Mouse (Mus musculus): ENCODE results near the gene Ctrb1. TPM values are rescaled to one million over a fixed set of nuclear protein-coding genes. Genes with fewer than 3 reads are reported as not detected.
"Not testable (repeated sequence)": the region's sequence is repeated elsewhere in the genome, so short reads cannot be mapped to it uniquely, and the experiment has no call there.

Gene Ctrb1
- polyA plus RNA-seq, 1 experiment from 2014 or later = not detected

DNA sequence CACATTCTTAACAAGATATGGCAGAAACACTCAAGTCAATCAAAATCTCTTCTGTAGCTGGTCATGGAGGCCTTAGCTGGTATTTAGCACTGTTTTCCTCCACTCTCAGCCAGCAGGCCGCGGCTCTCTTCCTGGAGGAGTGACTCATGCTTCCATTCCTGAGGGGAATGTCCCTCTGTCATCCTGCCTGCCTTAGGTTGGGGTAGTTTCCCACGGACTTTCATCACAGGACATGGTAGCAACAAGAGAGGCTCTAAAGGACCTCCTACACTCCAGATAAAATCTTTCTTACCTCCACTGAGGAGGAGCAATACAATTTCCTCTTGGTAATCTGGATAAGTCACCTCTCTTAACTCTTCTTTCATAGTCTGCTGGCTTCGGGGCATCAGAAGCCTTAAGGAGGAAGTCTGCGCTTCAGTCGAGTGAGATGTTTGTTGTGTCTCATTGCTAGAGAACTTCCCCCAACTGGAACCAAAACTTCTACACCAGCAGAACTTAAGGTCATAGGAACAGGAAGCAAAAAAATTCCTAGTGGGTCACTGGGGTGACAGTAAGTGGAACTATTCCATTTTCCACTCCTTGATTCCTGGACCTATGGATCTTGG lies 31.9 kb downstream of the Ctrb1 start:
- WGBS = 90% methylated on average over 6 of the region's 6 CpGs
- Histone ChIP-seq H3K4me3 (no peak overlapping the region), H3K27me3 (ENCODE audit: insufficient read depth, poor library complexity, severe bottlenecking) (no peaks in the 10 kb centered on the region), H3K9me3 (no peaks in the 10 kb centered on the region), H3K27ac (no peak overlapping the region), H3K4me1 (replicated peaks) (peaks cover 11% of the 10 kb centered on the region), H3K36me3 (peaks cover 27% of the 10 kb centered on the region)
- no peak for DNase-seq (ENCODE audit: low spot score)

DNA sequence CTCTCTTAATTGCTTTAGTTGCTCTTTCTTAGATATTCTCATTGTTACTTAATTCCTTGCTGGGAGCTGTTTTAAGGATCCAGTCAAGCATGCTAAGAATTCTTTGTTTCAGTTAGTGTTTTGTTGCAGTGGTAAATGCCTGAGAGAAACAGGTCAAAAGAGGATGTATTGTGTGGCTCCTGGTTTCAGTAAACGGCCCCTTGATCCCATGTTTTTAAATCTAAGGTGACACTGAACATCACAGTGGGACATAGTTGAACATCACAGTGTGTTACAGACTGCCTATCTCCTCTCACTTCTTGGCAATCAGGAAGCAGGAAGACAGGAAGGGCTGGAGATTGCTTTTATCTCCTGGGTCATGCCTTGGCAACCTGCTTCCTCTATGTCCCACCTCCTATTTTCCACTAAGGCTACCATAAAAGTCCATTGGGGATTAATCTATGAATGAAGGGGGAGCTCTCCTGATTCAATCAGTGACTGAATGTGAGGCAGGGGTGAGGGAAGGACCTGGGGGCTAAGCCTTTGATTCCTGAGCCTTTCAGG lies 33.4 kb downstream of the Ctrb1 start:
- no peak overlapping the region for H3K4me3 ChIP-seq
- no peaks in the 10 kb centered on the region for H3K9me3 ChIP-seq
- peaks cover 11% of the 10 kb centered on the region for H3K4me1 ChIP-seq (replicated peaks)
- H3K27me3 ChIP-seq (ENCODE audit: insufficient read depth, poor library complexity, severe bottlenecking) = no peaks in the 10 kb centered on the region
- no peak for DNase-seq (ENCODE audit: low spot score)
- peaks cover 27% of the 10 kb centered on the region for H3K36me3 ChIP-seq
- H3K27ac ChIP-seq = no peak overlapping the region
- WGBS = 33% methylated on average over 1 of the region's 1 CpGs

DNA sequence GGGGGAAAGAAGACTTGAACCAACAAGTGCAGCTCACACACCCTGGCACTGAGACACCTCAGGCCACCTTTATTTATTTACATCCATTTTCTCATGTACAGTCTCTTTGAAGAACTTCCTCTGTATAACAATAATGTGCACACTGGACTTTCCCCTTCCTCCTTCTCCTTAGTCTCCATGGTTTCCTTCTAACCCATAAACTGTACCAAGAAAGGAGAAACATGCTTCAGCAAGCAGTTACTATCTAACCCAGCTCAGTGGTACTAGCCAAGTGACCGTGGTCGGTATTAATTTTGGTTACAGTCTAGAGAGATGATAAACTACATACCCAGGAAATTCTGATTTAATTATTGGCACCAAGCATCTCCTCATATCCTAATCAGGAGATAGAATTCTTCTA lies 37.3 kb downstream of the Ctrb1 start:
- 93% methylated on average over 2 of the region's 2 CpGs for WGBS
- Histone ChIP-seq H3K27ac (no peak overlapping the region), H3K36me3 (peaks cover 3% of the 10 kb centered on the region; the same call in 1 of the 2 replicates), H3K4me3 (no peak overlapping the region), H3K27me3 (ENCODE audit: insufficient read depth, poor library complexity, severe bottlenecking) (no peaks in the 10 kb centered on the region), H3K4me1 (replicated peaks) (peaks cover 13% of the 10 kb centered on the region), H3K9me3 (0 out of 2 replicates have a peak, but pooled peaks cover 3% of the 10 kb centered on the region)
- no peak for DNase-seq (ENCODE audit: low spot score)

DNA sequence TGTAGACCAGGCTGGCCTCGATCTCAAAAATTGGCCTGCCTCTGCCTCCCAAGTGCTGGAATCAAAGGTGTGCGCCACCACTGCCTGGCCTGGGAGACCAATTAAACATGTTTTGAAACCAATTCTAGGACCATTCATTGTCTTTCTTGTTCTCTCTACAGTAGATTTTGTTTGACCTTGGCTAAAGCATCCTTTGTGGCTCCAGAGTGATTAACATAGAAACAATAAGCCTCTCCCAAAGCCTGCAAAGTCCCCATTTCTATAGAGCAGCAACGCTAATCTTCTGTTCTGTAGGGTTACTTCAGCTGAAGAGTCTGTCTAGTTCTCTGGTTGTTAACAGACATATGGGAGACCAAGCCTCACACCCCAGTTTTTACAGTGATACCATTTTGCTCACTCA lies 40.2 kb downstream of the Ctrb1 start:
- H3K36me3 ChIP-seq = peaks cover 12% of the 10 kb centered on the region; the same call in 1 of the 2 replicates
- WGBS = 84% methylated on average over 3 of the region's 3 CpGs
- DNase-seq (ENCODE audit: low spot score) = no peak

DNA sequence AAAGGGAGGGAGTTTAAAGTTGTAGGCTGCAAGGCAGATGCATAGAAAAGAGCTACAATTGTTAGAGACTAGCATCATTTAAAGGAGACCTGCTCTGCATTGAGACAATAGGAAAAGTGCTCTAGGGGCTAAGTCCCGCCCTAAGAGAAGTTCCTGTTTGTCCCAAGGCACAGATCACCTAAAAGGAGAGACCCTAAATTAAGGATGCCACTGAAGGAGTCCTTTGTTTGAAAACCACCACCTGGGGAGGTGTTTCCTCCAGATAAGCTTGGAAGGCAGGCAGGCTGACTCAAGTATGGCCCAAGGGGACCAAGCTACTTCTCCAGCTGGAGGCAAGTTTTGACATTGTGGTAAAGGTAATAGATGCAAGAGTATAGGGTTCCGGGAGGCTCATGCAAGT lies 42.0 kb downstream of the Ctrb1 start:
- H3K9me3 ChIP-seq = 0 out of 2 replicates have a peak, but pooled peaks cover 3% of the 10 kb centered on the region
- H3K4me1 ChIP-seq (replicated peaks) = peaks cover 7% of the 10 kb centered on the region
- peaks cover 8% of the 10 kb centered on the region; the same call in 1 of the 2 replicates for H3K36me3 ChIP-seq
- no peak overlapping the region for H3K4me3 ChIP-seq
- DNase-seq (ENCODE audit: low spot score) = no peak
- no peak overlapping the region for H3K27ac ChIP-seq
- WGBS = 59% methylated on average over 2 of the region's 2 CpGs
- H3K27me3 ChIP-seq (ENCODE audit: insufficient read depth, poor library complexity, severe bottlenecking) = no peaks in the 10 kb centered on the region

More for the DNA sequence above, 40.2 kb downstream of the Ctrb1 start:
- Histone ChIP-seq H3K27ac (no peak overlapping the region), H3K4me3 (no peak overlapping the region), H3K4me1 (replicated peaks) (peaks cover 7% of the 10 kb centered on the region), H3K9me3 (0 out of 2 replicates have a peak, but pooled peaks cover 3% of the 10 kb centered on the region), H3K27me3 (ENCODE audit: insufficient read depth, poor library complexity, severe bottlenecking) (no peaks in the 10 kb centered on the region)

DNA sequence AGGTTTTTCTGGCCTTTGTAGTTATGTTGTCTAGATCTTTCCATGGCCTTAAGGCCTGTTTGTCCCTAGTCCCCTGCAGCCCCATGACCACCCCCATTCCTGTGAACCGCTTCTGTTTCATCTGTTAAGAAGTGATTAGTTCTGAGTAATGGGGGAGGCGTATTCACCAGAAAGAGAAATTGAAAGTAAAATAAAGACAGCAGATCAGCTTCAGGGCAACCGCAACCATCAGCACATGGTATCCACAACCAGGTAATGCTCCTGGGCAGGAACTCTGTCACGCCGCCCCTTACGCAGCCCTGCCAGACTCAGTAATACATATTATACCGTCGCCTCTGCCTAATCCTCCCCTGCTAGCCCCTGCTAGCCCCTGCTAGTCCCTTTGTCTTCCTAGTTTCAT lies 45.1 kb downstream of the Ctrb1 start:
- Histone ChIP-seq H3K9me3 (no peaks in the 10 kb centered on the region), H3K4me1 (replicated peaks) (peaks cover 16% of the 10 kb centered on the region), H3K4me3 (no peak overlapping the region), H3K27ac (no peak overlapping the region), H3K36me3 (peaks cover 8% of the 10 kb centered on the region; the same call in 1 of the 2 replicates), H3K27me3 (ENCODE audit: insufficient read depth, poor library complexity, severe bottlenecking) (no peaks in the 10 kb centered on the region)
- WGBS = 97% methylated on average over 8 of the region's 8 CpGs
- no peak for DNase-seq (ENCODE audit: low spot score)

DNA sequence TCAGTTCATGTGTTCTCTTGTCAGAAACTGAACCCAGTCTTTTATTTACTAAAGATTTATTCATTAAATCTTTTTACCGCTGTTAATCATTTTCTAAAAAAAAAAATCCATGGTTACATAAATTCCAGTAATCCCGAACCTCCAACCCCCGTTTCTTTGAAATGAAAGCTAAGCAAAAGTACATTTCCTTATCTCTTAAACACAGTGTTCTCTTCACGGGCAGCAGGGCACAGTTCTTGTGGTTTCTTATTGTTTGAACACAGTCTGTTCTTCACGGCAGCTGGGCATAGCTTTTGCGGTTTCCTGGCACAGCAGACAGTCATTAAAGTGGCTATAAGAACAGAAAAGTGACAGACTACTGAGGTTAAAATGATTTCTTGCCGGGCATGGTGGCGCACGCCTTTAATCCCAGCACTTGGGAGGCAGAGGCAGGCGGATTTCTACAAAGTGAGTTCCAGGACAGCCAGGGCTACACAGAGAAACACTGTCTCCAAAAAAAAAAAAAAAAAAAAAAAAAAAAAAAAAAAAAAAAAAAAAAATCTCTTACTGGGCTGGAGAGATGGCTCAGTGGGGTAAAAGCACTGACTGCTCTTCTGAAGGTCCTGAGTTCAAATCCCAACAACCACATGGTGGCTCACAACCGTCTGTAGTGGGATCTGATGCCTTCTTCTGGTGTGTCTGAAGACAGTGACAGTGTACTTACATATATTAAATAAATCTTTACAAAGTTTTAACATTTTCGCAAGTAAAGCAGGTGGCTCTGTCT lies 46.3 kb downstream of the Ctrb1 start:
- not testable (repeated sequence) for H3K9me3 ChIP-seq; H3K36me3 ChIP-seq; DNase-seq (ENCODE audit: low spot score); H3K27me3 ChIP-seq (ENCODE audit: insufficient read depth, poor library complexity, severe bottlenecking)
- Histone ChIP-seq H3K27ac (peak overlapping the region; percentile 98; the same call in 1 of the 2 replicates), H3K4me1 (replicated peaks) (peaks cover 16% of the 10 kb centered on the region), H3K4me3 (peak overlapping the region; percentile 69)
- WGBS = 80% methylated on average over 12 of the region's 12 CpGs

DNA sequence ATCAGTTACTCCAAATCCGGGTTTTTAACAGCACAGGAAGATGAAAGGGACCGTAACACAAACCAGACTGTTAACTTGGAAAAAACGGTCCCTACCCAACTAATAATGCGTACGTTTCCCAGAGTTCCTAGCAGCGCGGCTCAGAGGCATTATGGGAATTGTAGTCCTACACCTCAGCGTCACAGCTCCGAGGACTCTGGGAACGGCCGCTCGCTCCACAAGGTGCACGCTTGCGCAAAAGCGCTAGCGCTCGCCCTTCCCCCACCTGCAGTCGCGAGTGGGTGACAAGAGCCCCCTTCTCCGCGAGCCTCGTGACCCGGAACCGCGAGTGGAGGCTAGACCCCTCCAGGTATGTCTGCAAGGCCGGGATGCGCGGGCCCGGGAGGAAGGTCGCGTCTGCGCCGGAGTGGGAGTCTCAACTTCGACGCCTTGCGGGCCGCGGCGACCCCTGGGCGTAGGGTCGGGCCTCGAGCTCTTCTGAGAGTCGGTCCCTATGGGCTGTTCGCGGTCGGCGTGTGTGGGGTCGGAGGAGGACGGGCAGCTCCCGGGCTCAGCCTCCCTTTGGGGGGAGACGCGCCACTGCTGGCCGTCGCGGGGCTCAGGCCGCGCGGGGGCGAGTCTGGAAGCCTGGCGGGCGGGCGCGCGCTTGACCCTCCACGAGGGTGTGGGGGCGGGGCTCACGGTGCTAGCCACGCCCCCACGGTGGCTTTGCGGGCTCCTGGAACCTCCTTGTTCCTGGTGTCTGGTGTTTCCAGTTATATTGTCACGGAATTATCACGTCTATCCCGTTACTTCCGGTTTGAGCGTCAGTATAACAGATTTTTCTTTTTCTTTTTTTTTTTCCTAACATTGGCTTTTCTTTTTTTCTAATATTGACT lies 47.3 kb downstream of the Ctrb1 start, which contains the start of gene Zfp1:
Gene Zfp1 (plus strand): TSS at position 138 of the 878 bp plus-strand sequence.
- WGBS = under 1% methylated on average over 75 of the region's 75 CpGs
- H3K4me1 ChIP-seq (replicated peaks) = peaks cover 13% of the 10 kb centered on the region
- peak within 1 kb of the TSS; percentile 98 for H3K27ac ChIP-seq
- peak within 1 kb of the TSS; percentile 69 for H3K4me3 ChIP-seq
- DNase-seq (ENCODE audit: low spot score) = peak; percentile 92
- no peaks in the 10 kb centered on the region for H3K9me3 ChIP-seq
- H3K27me3 ChIP-seq (ENCODE audit: insufficient read depth, poor library complexity, severe bottlenecking) = no peaks in the 10 kb centered on the region
- H3K36me3 ChIP-seq = peaks cover 8% of the 10 kb centered on the region; the same call in 1 of the 2 replicates

DNA sequence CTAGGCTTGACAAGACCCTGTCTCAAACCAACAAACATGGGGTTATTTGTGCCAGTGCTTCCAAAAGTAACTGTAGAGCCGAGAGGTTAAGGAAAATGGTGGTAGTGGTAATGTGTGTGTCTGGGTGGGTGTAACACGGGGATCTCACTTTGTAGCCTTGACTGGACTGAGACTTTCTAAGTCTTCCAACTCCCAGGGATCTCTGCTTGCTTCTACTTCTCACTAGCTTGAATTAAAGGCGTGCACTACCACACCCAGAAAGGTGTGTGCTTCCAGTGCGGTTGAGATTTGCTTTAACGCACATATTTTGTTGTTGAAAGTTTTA lies 47.9 kb downstream of the Ctrb1 start:
- Histone ChIP-seq H3K27me3 (ENCODE audit: insufficient read depth, poor library complexity, severe bottlenecking) (no peaks in the 10 kb centered on the region), H3K4me1 (replicated peaks) (peaks cover 9% of the 10 kb centered on the region), H3K4me3 (peak overlapping the region; percentile 69), H3K27ac (peak overlapping the region; percentile 98), H3K36me3 (peaks cover 8% of the 10 kb centered on the region; the same call in 1 of the 2 replicates), H3K9me3 (no peaks in the 10 kb centered on the region)
- no peak for DNase-seq (ENCODE audit: low spot score)
- 17% methylated on average over 5 of the region's 5 CpGs for WGBS

DNA sequence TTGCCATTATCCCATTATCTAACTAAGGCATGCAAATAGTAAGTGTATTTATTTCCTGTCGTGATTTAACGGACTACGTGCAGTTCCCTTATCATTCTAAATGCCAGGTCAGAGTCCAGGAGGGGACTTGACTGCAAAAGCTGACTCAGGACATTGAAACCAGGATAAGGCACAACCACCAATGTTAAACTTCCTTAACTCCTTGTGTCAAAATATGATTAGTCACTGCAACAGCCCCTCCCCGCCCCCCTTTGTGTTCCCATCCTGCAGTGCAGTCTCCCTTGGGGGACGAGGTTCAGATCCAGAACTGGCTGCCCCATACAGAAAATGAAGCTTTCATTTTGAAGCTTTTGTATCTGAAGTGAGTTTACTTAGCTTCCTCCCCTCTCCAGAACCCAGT lies 48.3 kb downstream of the Ctrb1 start:
- Histone ChIP-seq H3K27ac (peak overlapping the region; percentile 98), H3K9me3 (no peaks in the 10 kb centered on the region), H3K4me3 (peak overlapping the region; percentile 69), H3K27me3 (ENCODE audit: insufficient read depth, poor library complexity, severe bottlenecking) (no peaks in the 10 kb centered on the region), H3K4me1 (replicated peaks) (peaks cover 9% of the 10 kb centered on the region), H3K36me3 (peaks cover 8% of the 10 kb centered on the region; the same call in 1 of the 2 replicates)
- DNase-seq (ENCODE audit: low spot score) = no peak
- 71% methylated on average over 5 of the region's 5 CpGs for WGBS

DNA sequence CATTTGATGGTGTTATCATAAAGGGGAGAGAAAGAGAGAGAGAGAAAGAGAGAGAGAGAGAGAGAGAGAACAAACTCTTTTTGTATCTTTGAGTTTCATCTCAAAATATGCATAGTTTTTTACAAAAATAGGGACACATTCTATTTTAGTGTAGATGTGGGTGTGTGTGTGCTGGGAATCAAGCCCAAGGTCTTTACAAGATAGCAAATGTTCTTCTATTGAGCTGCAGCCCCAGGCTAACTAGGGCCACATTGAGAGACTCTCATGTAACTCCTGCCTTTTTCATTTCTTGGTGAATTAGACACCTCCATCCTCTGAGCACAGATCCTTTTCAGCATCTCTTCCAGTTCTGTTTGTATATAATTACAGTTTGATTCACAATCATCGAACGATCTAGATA lies 49.7 kb downstream of the Ctrb1 start:
- H3K9me3 ChIP-seq = no peaks in the 10 kb centered on the region
- 98% methylated on average over 2 of the region's 2 CpGs for WGBS

DNA sequence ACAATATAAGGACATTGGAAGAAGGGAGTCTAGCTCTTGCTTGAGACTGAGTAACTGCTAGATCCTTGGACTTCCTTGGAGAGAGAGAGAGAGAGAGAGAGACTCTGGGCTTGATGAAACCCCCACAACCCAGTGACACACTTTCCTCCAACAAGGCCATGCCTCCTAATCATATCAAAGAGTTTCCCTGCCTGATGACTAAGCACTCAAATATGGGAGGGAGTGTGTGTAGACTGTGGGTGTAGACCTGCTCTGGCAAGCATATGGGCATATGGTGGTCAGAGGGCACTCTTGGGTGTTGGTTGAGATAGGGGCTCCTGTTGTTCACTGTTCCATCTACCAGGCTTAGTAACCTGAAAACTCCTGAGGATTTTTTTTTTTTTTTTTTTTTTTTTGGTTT lies 52.7 kb downstream of the Ctrb1 start:
- H3K36me3 ChIP-seq = no peaks in the 10 kb centered on the region
- no peak for DNase-seq (ENCODE audit: low spot score)
- no peaks in the 10 kb centered on the region for H3K27me3 ChIP-seq (ENCODE audit: insufficient read depth, poor library complexity, severe bottlenecking)

More for the DNA sequence above, 49.7 kb downstream of the Ctrb1 start:
- Histone ChIP-seq H3K4me3 (no peak overlapping the region), H3K4me1 (replicated peaks) (peaks cover 9% of the 10 kb centered on the region), H3K36me3 (no peaks in the 10 kb centered on the region; the same call in 1 of the 2 replicates), H3K27me3 (ENCODE audit: insufficient read depth, poor library complexity, severe bottlenecking) (no peaks in the 10 kb centered on the region), H3K27ac (no peak overlapping the region)
- DNase-seq (ENCODE audit: low spot score) = no peak

More for the DNA sequence above, 52.7 kb downstream of the Ctrb1 start:
- H3K9me3 ChIP-seq = 0 out of 2 replicates have a peak, but pooled peaks cover 4% of the 10 kb centered on the region
- H3K4me1 ChIP-seq (replicated peaks) = peaks cover 9% of the 10 kb centered on the region
- H3K27ac ChIP-seq = no peak overlapping the region
- no peak overlapping the region for H3K4me3 ChIP-seq
